Mouse (Mus musculus): ENCODE measurements around the gene Ly6g5c.
A peak's percentile ranks its signal among the peaks of the same experiment; 100 is the strongest.

DNA sequence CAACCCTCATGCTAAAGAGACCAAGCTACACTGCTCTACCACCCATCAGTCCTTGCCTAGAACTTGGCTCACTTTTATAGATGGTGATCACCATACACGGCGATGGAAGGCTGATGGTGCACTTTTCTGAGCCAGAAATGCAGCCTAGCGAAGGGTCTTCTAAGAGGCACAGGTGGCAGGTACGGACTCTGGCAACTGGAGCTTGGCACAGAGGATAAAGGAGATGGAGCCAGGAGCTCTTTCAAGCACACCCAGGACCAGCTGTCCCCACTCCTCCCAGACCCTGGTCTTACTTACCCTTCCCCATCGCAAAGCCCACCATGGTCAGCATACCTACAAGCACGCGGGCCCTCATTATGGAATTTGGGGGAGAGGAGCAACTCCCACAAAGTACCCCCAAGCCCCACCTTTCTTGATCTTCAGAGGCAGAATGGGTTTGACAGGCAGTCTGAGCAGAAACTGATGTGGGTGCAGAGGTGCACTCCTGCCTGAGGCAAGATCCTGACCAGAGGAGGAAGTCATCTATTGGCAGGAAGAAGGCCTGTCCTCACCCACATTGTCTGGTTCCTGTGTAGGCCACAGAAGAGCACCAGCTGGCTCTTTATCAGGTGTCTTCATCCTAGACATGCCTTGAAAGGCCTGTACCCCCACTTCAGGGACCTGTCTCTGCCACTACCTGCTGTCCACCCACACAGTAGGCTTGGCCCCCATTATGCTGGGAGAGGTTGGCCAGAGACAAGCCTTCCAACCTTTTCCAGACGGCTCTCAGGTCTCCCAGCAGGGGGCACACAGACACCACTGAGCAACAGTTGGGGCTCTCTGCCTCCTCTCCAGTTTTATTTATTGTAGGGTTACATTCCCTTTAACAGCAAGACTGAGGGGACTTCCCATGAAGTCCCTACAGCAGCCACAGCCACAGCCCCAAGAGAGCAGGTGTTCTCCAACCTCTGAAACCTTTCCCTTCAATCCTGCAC lies 7.3 kb downstream of the Ly6g5c start, which contains the start of gene Ly6g5b:
- peak; percentile 19; the same call in 1 of the 2 replicates for TF ChIP-seq CTCF (IDR thresholded peaks at IDR 0.05; ENCODE audit: low read depth, low read length)
- no peak for TF ChIP-seq POLR2A (IDR thresholded peaks at IDR 0.05; ENCODE audit: borderline replicate concordance, low read depth, low read length)
